Mouse (Mus musculus) kidney, adult 9 months (tissue): ENCODE measurements around the gene Lrrfip1.

Experiments
- DNase-seq: peaks from one replicate; pipeline ENCODE4 v3.0.0; 2022

Lrrfip1 gene

GRCm38 (mm10) chr1:91092451-91092850 is 93.9 kb downstream of the Lrrfip1 start:
- no peak for DNase-seq

GRCm38 (mm10) chr1:91093296-91093695 is 94.8 kb downstream of the Lrrfip1 start:
- DNase-seq = no peak

DNA sequence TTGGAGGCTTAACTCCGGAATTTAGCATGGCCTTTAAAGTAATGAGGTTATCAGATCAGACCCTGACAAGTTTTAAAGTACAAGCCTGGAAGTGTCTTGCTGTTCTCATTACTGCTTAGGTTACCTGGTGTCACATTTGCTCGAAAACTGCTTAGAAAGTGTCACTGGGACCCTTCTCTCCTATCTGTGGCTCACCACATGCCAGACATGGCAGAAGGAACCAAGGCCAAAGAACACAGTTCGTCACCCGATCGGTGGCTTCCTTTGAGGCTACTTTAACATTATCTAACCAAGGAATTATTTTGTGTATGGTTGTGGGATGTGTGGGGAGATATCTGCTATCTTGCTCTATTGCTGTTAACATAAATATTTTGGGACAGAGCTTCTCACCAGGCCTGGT is 95.5 kb downstream of the Lrrfip1 start:
- no peak for DNase-seq

- DNase-seq = no peak
Measured at GRCm38 (mm10) chr1:91095258-91095657, 96.7 kb downstream of the Lrrfip1 start.

DNA sequence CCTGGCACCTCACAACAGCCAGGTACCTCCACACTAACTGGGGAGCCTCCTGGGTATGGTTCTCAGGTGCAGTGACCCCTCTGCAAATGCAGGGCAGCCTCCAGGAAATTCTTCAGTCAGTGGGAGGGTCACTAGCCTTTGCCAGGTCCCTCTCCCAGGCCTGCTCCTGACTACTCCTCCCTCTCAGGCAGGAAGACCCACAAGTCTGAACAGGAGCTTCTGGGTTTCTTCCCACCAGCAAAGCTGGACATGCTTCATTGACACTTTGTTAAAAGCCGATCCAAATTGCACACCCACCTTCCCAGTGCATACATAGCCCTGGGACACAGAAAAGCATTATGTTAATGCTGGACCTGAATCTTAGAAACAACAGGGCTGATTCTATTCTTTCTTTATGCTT is 97.3 kb downstream of the Lrrfip1 start:
- DNase-seq = no peak

GRCm38 (mm10) chr1:91096490-91096889 is 98.0 kb downstream of the Lrrfip1 start:
- no peak for DNase-seq

DNA sequence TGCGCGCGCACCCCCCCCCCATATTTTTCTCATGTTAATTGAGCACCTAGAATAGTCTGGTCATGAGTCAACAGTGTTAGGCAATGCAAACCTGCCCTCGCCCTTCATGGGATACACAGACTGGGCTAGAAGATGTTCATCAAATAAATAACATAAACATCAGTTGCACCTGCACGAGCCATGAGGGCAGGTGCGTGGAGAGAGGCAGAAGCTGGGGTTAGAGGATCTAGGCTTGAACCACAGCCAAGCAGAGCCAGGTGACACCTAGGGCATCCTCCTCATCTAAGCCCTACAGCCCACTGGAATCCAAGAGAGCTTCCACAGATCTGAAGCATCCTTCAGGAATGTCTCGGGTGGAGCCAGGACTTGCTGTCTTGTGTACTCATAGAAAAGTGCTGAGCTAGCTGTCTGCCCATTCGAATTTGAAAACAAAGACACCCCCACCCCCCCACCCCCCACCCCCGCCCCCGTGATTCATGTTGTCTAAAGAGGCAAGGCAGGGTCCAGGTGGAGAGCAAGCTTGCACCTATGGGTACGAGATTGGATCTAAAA is 98.8 kb downstream of the Lrrfip1 start:
- no peak for DNase-seq

GRCm38 (mm10) chr1:91098887-91099286 is 100.3 kb downstream of the Lrrfip1 start:
- DNase-seq = peak; percentile 77

GRCm38 (mm10) chr1:91101709-91102440 is 103.3 kb downstream of the Lrrfip1 start:
- DNase-seq = peak; percentile 45

- DNase-seq = no peak
Measured at GRCm38 (mm10) chr1:91103366-91103983, 104.9 kb downstream of the Lrrfip1 start.

DNA sequence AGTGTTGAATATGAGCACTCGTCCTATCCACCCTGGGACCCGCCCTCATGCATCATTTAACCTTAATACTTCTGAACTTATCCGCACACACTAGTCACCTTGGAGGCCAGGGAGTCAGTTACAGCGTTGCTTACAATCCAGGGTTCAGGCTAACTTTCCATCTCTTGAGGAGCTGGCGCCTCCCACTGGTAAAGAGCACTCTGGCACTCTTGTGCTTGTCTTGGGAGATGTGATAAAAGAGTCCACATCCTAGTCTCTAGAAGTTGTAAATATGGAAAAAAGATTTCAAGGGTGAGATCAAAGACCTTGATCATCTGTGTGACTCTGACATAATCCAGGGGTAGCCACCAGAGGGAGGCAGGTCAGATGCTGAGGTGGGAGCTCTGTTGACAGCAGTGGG is 109.0 kb downstream of the Lrrfip1 start:
- no peak for DNase-seq

DNA sequence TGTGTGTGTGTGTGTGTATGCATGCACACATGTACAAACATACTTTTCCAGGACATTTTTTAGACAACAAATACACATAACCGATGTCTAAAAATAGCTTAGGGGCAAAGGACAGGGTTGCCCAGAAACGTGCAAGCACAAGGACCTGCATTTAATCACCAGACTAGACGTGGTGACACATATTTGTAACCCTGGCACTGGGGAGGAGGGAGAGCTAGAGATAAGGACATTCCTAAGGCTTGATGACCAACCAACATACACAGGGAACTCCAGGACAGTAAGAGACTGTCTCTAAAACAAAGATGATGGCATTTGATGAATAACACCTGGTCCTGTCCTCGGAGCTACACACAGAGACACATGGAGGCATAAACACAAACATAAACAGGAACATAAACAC is 110.8 kb downstream of the Lrrfip1 start:
- DNase-seq = no peak

DNA sequence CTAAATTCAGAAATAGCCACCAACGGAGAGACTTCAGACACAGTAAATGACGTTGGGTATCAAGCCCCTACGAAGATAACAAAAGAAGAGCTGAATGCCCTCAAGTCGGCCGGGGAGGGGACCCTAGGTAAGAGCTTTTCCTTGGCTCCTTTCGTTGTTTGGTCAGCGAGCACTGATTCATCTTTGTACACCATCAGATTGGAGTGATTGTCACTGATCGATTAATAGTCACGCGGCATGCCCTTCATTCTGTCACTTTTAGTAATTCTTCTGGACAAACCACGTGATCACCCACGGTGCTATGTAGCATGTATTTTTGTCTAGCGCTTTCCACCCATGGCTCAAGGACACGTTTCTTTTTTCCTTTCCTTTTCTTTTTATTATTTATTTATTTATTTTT is 113.6 kb downstream of the Lrrfip1 start:
- no peak for DNase-seq

- no peak for DNase-seq
Measured at GRCm38 (mm10) chr1:91112606-91113005, 114.1 kb downstream of the Lrrfip1 start.

- DNase-seq = peak; percentile 27
Measured at GRCm38 (mm10) chr1:91122121-91122520, 123.6 kb downstream of the Lrrfip1 start.

GRCm38 (mm10) chr1:91123004-91123403 is 124.5 kb downstream of the Lrrfip1 start:
- no peak for DNase-seq

GRCm38 (mm10) chr1:91123466-91123865 is 124.9 kb downstream of the Lrrfip1 start:
- no peak for DNase-seq

GRCm38 (mm10) chr1:91128849-91129248 is 130.3 kb downstream of the Lrrfip1 start:
- no peak for DNase-seq

GRCm38 (mm10) chr1:91137036-91137435 is 138.5 kb downstream of the Lrrfip1 start:
- no peak for DNase-seq

GRCm38 (mm10) chr1:91144813-91145212 is 146.3 kb downstream of the Lrrfip1 start, which contains the start of gene Rbm44:
Gene Rbm44 (plus strand): TSS chr1:91145089.
- no peak for DNase-seq

- no peak for DNase-seq
Measured at GRCm38 (mm10) chr1:91151509-91151908, 153.0 kb downstream of the Lrrfip1 start.

GRCm38 (mm10) chr1:91166798-91167197 is 168.3 kb downstream of the Lrrfip1 start:
- DNase-seq = no peak

- DNase-seq = no peak
Measured at GRCm38 (mm10) chr1:91169157-91169556, 170.6 kb downstream of the Lrrfip1 start.

DNA sequence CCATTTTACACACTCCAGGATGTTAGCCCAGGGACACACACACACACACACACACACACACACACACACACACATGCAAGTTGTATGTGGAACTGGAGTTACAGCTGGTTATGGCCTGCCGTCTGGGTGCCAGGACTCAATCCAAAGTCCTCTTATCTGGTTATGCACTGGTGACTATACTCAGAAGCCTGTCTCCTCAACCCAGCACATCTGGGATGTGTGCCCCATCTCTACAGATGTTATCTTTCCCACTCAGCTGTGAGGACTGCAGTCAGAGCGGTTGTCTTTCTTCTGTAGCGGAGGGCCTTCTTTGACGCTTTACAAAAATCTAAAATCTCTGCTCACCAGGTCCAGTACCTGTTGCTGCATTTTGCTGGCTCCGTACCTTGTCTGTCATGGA is 176.3 kb downstream of the Lrrfip1 start:
- no peak for DNase-seq
